Mouse (Mus musculus): Measurements from ENCODE around the gene Mterf1b. TPM values are rescaled to one million over a fixed set of nuclear protein-coding genes. Genes with fewer than 3 reads are reported as not detected.
A peak's percentile ranks its signal among the peaks of the same experiment; 100 is the strongest.

The Mterf1b gene
- polyA plus RNA-seq, 1 experiment from 2014 or later = 2.7 TPM

- H3K4me3 ChIP-seq (ENCODE audit: low read depth, low read length) = no peak overlapping the region
- DNase-seq (ENCODE audit: low spot score) = no peak
- no peaks in the 10 kb centered on the region for H3K9me3 ChIP-seq (ENCODE audit: control insufficient read depth, low read length)
- no peaks in the 10 kb centered on the region for H3K4me1 ChIP-seq (replicated peaks; ENCODE audit: control insufficient read depth, insufficient read depth, low read length)
- WGBS = 86% methylated on average over 6 of the region's 6 CpGs
- no peaks in the 10 kb centered on the region for H3K27me3 ChIP-seq (ENCODE audit: control insufficient read depth, insufficient read depth, low read length)
- no peak overlapping the region for H3K27ac ChIP-seq (ENCODE audit: low read depth, low read length)
- no peak overlapping the region for H3K9ac ChIP-seq (ENCODE audit: low read depth, low read length)
- no peaks in the 10 kb centered on the region for H3K36me3 ChIP-seq (ENCODE audit: control insufficient read depth, insufficient read depth, low read length)
- ATAC-seq (ENCODE audit: low FRiP score) = no peak
- no peak overlapping the region for H3K4me2 ChIP-seq (replicated peaks; ENCODE audit: low read depth, low read length)
Measured at GRCm38 (mm10) chr5:4221981-4222623, 29.9 kb downstream of the Mterf1b start.

DNA sequence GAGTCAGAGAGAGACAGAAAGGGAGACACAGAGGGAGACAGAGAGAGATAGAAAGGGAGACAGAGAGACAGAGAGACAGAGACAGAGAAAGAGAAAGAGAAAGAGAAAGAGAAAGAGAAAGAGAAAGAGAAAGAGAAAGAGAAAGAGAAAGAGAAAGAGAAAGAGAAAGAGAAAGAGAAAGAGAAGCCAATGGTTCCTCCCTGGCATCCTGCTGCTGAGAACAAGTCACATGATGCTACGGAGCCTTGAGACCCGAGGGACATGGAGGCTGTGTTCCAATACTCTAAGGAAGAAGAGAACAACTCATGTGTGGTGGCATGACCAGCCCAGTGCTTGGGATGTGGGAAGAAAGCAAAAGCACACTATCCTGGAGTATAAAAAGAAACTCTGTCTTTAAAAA lies 40.0 kb downstream of the Mterf1b start:
- no peak overlapping the region for H3K27ac ChIP-seq (ENCODE audit: low read depth, low read length)
- H3K27me3 ChIP-seq (ENCODE audit: control insufficient read depth, insufficient read depth, low read length) = no peaks in the 10 kb centered on the region
- 93% methylated on average over 2 of the region's 2 CpGs for WGBS
- H3K9ac ChIP-seq (ENCODE audit: low read depth, low read length) = no peak overlapping the region
- H3K9me3 ChIP-seq (ENCODE audit: control insufficient read depth, low read length) = no peaks in the 10 kb centered on the region
- no peaks in the 10 kb centered on the region for H3K4me1 ChIP-seq (replicated peaks; ENCODE audit: control insufficient read depth, insufficient read depth, low read length)
- no peak overlapping the region for H3K4me3 ChIP-seq (ENCODE audit: low read depth, low read length)
- H3K4me2 ChIP-seq (replicated peaks; ENCODE audit: low read depth, low read length) = no peak overlapping the region
- no peaks in the 10 kb centered on the region for H3K36me3 ChIP-seq (ENCODE audit: control insufficient read depth, insufficient read depth, low read length)
- ATAC-seq (ENCODE audit: low FRiP score) = no peak
- DNase-seq (ENCODE audit: low spot score) = no peak

GRCm38 (mm10) chr5:4234505-4234904 lies 42.3 kb downstream of the Mterf1b start:
- Histone ChIP-seq H3K4me3 (ENCODE audit: low read depth, low read length) (no peak overlapping the region), H3K27me3 (ENCODE audit: control insufficient read depth, insufficient read depth, low read length) (no peaks in the 10 kb centered on the region), H3K36me3 (ENCODE audit: control insufficient read depth, insufficient read depth, low read length) (no peaks in the 10 kb centered on the region), H3K4me2 (replicated peaks; ENCODE audit: low read depth, low read length) (no peak overlapping the region), H3K9me3 (ENCODE audit: control insufficient read depth, low read length) (no peaks in the 10 kb centered on the region), H3K9ac (ENCODE audit: low read depth, low read length) (no peak overlapping the region), H3K4me1 (replicated peaks; ENCODE audit: control insufficient read depth, insufficient read depth, low read length) (no peaks in the 10 kb centered on the region), H3K27ac (ENCODE audit: low read depth, low read length) (no peak overlapping the region)
- ATAC-seq (ENCODE audit: low FRiP score) (no peak), DNase-seq (ENCODE audit: low spot score) (no peak)
- 82% methylated on average over 2 of the region's 2 CpGs for WGBS

DNA sequence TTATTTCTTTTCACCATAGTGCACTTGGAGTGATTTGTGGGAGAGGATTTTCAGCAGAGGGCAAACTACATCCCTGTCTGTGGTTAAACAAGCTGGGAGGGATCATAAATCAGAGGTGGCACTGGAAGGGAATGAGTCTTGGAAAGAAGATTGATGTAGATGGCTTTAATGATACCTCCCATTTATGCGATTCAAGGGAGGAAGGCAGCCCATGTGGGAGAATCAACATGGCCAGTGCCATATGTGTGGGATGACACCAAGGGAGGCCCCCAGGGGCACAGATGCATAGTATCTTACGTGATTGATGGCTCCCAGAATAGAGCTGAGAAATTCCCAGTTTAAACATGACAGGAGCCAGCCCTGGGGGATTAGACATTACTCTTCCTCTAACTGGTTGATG lies 48.0 kb downstream of the Mterf1b start:
- H3K27ac ChIP-seq (ENCODE audit: low read depth, low read length) = no peak overlapping the region
- H3K27me3 ChIP-seq (ENCODE audit: control insufficient read depth, insufficient read depth, low read length) = no peaks in the 10 kb centered on the region
- WGBS = 70% methylated on average over 2 of the region's 2 CpGs
- no peak overlapping the region for H3K4me2 ChIP-seq (replicated peaks; ENCODE audit: low read depth, low read length)
- H3K4me1 ChIP-seq (replicated peaks; ENCODE audit: control insufficient read depth, insufficient read depth, low read length) = no peaks in the 10 kb centered on the region
- H3K36me3 ChIP-seq (ENCODE audit: control insufficient read depth, insufficient read depth, low read length) = no peaks in the 10 kb centered on the region
- DNase-seq (ENCODE audit: low spot score) (peak; percentile 39), ATAC-seq (ENCODE audit: low FRiP score) (peak; percentile 74)
- H3K4me3 ChIP-seq (ENCODE audit: low read depth, low read length) = no peak overlapping the region
- no peaks in the 10 kb centered on the region for H3K9me3 ChIP-seq (ENCODE audit: control insufficient read depth, low read length)
- no peak overlapping the region for H3K9ac ChIP-seq (ENCODE audit: low read depth, low read length)

DNA sequence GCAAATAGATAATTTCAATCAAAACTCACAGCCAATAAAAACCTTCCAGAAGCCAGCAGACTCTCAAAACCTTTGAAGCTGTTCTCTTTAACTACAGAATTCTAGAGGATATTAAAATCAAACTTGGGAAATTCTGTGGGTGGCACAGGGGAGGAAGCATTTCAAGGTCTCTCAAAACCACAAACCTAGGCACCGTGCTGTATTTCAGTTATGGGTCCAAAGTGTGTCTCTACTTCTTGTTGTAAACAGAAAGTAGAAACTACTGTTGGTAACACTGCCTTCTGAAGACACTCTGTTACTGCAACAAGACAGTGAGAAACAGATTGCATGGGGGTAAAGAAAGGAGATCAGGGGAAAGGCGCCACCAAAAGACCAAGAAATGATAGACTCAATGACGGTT lies 52.8 kb downstream of the Mterf1b start:
- WGBS = 81% methylated on average over 3 of the region's 3 CpGs
- H3K9me3 ChIP-seq (ENCODE audit: control insufficient read depth, low read length) = no peaks in the 10 kb centered on the region
- ATAC-seq (ENCODE audit: low FRiP score) (no peak), DNase-seq (ENCODE audit: low spot score) (no peak)
- H3K4me1 ChIP-seq (replicated peaks; ENCODE audit: control insufficient read depth, insufficient read depth, low read length) = no peaks in the 10 kb centered on the region
- no peaks in the 10 kb centered on the region for H3K36me3 ChIP-seq (ENCODE audit: control insufficient read depth, insufficient read depth, low read length)
- no peaks in the 10 kb centered on the region for H3K27me3 ChIP-seq (ENCODE audit: control insufficient read depth, insufficient read depth, low read length)
- no peak overlapping the region for H3K4me2 ChIP-seq (replicated peaks; ENCODE audit: low read depth, low read length)
- H3K4me3 ChIP-seq (ENCODE audit: low read depth, low read length) = no peak overlapping the region
- no peak overlapping the region for H3K27ac ChIP-seq (ENCODE audit: low read depth, low read length)
- H3K9ac ChIP-seq (ENCODE audit: low read depth, low read length) = no peak overlapping the region

DNA sequence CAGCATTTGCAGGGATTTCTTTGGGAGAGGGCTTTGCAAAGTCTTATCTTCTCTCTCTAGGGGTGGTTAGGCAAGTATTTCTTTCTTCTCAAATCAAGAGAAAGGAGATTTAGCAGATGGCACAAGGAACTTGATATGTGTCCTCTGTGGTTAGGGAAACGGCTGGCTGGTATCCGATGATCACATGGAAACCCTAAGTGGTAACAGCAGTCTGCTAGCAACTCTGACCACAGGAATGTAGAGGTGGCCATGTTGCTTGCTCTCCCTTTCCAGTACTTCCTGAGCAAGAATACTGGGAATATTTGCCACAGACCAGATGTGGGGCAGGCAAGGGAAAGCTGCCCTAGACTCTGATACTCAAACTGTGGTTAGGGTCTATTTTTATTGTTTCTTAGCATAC lies 53.9 kb downstream of the Mterf1b start:
- H3K4me3 ChIP-seq (ENCODE audit: low read depth, low read length) = no peak overlapping the region
- no peak for ATAC-seq (ENCODE audit: low FRiP score)
- DNase-seq (ENCODE audit: low spot score) = no peak
- no peaks in the 10 kb centered on the region for H3K4me1 ChIP-seq (replicated peaks; ENCODE audit: control insufficient read depth, insufficient read depth, low read length)
- no peak overlapping the region for H3K4me2 ChIP-seq (replicated peaks; ENCODE audit: low read depth, low read length)
- H3K9me3 ChIP-seq (ENCODE audit: control insufficient read depth, low read length) = no peaks in the 10 kb centered on the region
- 67% methylated on average over 2 of the region's 2 CpGs for WGBS
- H3K27ac ChIP-seq (ENCODE audit: low read depth, low read length) = no peak overlapping the region
- no peaks in the 10 kb centered on the region for H3K27me3 ChIP-seq (ENCODE audit: control insufficient read depth, insufficient read depth, low read length)
- H3K36me3 ChIP-seq (ENCODE audit: control insufficient read depth, insufficient read depth, low read length) = no peaks in the 10 kb centered on the region
- no peak overlapping the region for H3K9ac ChIP-seq (ENCODE audit: low read depth, low read length)

Other genes starting within 250 kb of the Mterf1b start
- gene Cyp51, start 87.6 kb upstream of the Mterf1b start, polyA plus RNA-seq (2014; fragmentation: Nextera tagmentation; extraction: Ambion mirVana) = 184 and 192 TPM in 2 replicates